Mouse (Mus musculus) layer of hippocampus, adult 9-11 months (tissue): Measurements from ENCODE around the gene Stum.
A peak's percentile ranks its signal among the peaks of the same experiment; 100 is the strongest.
"Not testable (repeated sequence)": the region's sequence is repeated elsewhere in the genome, so short reads cannot be mapped to it uniquely, and the experiment has no call there.

Experiments used
- DNase-seq: peaks from one replicate; pipeline ENCODE4 v3.0.0; 2022

The Stum gene

DNA sequence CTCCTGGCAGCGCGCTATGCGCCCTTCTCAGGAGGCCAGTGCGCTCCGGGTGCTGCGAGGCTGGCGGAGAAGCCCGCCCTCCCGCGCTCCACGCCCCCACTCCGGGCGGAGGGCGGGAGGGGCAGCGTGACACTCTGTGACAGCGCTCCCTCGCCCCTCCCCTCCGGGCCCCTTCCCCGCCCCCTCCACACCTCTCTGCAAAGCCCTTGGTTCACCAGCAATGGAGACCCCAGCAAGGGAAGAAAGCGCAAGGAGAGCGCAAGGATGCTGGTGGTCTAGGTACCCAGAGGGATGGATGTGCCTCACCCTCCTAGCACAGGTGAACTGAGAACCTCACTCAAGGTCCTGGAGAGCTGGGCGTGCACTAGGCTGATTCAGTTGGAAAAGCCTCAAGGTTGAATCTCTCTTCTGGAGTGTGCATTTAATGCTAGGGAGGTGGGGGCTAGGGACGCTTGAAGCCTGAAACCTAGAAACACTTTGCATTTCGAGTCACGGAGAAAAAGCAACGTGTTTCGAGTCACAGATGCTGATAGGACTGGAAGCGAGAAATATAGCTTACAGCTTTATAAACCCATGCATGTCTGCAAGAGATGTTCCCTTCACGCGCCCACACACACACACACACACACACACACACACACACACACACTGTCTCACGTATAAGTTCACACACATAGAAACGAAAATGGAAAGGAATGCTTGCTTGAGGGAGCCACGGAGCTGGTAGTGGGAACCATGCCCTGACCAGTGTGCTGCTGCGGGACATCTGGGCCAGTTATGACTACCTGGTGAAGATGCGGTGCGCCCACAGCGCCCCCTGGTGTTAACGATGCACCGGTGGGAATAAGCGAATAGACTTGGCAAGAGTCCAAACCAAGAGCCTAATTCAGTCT, at the start of gene Stum:
Gene Stum, minus strand, starts transcription at position 106 of the 893 bp plus-strand sequence.
- DNase-seq = peak; percentile 61

- no peak for DNase-seq
Measured at GRCm38 (mm10) chr1:180532671-180533070, 49.4 kb upstream of the Stum start.

DNA sequence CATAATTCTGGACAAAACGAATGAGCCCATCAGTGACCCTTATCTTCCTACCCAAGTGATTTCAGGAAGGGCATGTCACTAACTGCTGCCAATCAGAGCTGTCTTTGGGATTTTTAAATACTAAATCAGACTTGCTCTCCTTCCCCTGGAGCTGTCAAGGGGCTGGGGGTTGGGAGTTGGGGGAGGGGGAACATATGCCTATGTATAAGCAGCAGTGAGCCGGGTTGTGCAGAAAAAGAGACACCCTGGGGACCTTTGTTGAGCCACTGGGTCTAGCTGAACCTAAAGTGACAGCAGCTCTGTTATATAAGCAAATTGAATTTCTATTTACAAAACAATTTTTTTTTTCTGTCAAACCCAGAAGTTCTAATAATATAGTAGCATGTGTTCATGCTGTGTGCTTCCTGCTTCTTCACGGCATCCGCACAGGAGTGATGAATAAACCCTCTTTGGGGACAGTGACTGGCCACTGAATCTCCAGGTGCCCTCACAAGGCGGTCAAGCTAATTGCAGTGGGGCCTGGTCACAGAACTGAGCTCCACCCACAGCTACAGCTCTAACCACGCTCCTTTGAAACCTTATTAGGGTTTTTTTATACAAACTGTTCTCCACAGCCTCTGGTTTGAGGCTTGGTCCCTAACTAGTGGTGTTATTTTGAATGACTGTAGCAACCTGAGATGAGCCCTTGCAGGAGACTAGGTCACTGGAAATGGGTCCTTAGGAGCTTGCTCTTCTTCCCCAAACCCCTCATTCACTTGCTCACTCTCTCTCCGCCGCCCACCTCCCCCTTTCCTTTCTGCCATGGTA, 47.4 kb upstream of the Stum start:
- no peak for DNase-seq

DNA sequence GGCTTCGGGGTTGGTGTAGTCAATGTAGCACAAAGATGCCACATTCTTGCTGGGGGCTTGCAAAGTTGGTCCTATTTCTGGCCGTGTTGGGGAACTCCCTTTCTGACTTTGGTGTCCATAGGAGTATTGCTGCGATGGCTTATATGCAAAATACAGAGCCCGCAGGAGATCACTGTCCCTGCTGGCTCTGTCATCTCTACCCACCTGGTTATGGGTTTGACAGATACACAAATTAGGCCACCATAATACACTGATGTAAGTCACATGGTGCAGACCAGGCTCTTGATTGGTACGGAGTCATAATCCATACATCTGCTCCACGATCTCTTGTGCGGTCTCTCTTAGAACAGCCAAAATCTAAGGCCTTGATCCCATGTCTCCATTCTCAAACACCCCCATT, 46.5 kb upstream of the Stum start:
- no peak for DNase-seq

DNA sequence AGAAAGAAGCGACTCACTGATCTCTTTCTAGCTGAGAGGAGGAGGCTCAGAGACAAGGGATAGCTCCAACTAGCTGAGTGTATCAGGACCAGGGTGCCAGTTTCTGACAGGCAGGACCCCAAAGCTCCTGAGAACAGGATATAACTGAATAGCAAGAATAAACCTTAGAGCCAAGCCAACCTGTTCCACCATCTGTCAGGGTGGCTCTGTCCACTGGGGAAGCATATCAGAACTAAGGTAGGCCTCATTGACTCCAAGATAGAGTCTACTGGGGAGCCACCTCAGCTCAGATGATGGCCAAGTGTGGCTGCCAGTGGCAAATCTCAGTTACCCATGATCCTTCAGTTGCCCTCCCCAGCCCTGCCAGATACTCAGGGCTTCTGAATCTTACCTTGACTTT, 42.0 kb upstream of the Stum start:
- DNase-seq = no peak

DNA sequence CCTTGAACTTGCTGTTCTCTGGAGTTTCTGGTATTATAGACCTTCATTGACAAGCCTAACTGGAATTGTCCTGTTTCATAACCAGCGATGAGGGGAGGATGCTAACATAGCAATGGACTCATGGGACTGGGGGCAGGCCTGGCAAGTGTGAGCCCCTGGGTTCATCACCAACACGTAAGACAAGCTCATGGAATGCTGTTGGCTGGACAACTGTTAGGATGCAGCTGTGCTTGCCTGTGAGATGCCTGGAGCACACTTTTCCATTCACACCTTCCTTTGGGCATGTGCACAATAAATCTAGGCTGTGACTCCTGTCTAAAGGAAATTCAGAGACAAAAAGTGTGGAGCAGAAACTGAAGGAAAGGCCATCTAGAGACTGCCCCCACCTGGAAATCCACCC, 40.0 kb upstream of the Stum start:
- no peak for DNase-seq

DNA sequence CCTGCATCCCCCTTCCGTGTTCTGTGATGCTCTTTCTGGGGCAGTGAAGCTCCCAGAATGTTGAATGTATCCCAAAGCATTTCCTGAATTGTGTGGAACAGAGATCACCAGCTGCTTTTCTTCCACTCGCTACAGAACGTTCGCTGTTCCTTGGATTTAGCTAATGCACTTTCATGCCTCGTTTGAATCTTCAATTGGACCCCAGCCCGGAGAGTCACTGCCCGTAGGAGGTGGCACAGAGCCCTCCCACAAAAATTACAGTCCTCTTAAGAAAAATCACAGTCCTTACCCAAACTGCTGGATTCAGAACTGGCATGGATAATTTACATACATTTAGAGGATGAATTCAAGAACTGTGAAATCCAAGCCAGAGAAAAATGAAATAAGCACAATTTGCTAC, 36.9 kb upstream of the Stum start:
- peak; percentile 62 for DNase-seq

DNA sequence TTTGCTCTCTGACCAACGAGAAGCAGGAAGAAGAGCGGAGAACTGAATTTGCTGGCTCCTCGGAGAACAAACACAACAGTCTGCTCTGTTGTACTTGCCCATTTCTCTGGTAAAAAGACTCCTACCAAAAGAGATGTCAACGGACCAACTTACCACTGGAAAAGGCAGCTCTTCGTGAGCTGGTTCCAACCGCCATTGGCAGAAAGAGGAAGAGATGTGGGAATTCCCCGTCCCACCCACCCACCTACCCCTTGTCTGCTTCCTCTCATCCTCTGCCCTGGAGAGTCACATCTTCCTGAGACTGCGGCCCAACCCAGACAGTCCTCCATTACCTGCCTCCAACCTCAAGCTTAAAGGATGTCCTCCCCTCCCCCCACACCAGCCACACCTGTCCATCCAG, 36.2 kb upstream of the Stum start:
- DNase-seq = no peak

GRCm38 (mm10) chr1:180518899-180519298, 35.6 kb upstream of the Stum start:
- DNase-seq = not testable (repeated sequence)

DNA sequence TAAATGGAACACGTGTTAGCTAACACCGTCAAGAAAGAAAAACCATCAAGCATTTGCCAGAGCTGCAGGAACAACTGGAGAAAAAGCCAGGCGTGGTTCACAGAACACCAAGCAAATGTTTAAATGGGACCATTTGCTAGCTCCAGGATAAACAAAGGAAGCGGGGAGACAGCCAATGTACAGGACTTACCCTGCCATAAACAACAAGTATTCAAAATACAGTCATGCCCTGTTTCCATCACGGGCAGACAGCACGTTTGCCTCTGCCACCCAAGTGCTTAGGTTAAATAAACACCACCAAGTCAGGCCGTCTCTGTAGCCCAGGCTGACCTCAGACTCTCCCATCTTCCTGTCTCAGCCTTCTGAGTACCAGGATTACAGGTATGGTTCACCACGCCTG, 35.1 kb upstream of the Stum start:
- no peak for DNase-seq

DNA sequence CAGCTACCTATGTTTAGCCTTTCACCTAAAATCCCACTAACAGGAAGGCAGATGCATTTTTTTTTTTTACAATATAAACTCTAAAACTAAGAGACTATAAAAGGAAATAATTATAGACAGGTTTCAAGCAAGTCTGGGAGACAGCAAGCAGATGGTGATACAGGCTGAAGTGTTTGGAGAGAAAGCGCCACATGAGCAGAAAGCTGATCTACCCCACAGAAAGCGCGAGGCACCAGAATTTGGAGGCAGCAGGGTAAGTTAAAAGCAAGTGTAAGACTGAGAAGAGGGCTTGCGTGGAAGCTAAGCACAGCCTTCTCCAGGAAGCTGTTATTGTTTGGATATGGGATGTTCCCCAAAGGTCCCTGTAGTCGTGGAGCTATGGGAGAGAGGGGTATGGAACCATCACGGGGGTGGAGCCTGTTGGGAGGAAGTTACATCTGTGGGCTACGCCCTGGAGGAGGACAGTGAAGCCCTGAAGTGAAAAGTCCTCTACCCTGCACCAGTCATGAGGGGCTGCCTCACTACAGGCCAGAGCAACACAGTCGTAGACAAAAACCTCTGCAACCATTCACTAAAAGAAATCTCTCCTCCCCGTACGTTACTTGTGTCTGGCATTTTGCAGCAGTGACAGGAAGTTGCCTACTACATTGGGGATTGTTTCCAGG, 34.2 kb upstream of the Stum start:
- peak; percentile 53 for DNase-seq

GRCm38 (mm10) chr1:180514077-180514476, 30.8 kb upstream of the Stum start:
- no peak for DNase-seq

DNA sequence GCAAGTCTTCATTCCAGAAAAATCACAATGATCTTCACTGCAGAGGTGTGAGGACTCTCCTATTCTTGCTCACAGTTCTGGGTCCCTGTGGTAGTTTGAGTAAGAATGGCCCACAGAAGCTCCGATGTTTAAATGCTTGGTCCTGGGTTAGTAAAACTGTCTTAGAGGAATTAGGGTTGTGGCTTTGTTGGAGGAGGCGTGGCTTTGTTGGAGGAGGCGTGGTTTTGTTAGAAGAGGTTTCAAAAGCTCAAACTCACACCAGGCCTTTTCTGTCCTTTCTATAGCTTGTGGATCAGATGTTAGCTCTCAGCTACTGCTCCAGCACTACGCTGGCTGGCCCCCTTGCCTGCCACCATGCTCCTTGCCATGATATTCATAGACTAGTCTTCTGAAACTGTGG, 27.6 kb upstream of the Stum start:
- DNase-seq = no peak

DNA sequence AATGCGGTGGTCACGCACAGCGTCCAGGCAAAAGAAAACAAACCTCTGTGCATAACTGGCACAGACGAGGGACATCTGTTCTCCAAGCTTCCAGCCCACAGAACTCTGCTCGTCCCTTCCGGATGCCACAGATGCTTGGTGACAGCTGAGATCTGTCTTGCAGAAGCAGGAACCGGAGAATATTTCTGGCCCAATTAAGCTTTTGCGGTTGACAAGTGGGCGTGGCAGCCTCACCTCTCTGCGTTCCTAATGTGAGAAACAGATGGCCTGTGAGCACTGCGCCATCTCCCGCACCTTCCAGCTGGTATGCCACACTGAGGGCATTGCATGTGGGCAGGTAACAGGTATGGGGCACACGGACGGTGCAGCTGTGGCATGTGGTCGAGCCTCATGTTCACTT, 27.1 kb upstream of the Stum start:
- DNase-seq = peak; percentile 71

DNA sequence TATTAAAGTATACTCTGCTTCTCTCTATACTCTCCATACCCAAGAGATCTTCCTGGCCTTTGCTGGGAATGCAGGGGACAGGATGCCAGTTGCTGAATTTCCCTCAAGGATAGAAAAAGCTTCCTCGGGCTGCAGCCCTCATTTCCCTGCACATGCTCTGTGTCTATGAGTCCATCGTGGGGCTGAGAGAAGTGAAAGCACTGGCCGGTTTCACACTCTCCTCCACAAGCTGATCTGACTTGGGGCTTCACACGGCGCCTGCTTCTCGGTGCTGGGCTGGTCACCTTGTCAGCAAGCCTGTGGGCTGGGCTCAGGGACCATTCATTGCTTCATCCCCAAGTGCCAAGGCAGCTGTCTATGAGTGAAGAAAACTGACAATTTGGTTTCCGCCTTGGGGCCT, 25.4 kb upstream of the Stum start:
- no peak for DNase-seq

DNA sequence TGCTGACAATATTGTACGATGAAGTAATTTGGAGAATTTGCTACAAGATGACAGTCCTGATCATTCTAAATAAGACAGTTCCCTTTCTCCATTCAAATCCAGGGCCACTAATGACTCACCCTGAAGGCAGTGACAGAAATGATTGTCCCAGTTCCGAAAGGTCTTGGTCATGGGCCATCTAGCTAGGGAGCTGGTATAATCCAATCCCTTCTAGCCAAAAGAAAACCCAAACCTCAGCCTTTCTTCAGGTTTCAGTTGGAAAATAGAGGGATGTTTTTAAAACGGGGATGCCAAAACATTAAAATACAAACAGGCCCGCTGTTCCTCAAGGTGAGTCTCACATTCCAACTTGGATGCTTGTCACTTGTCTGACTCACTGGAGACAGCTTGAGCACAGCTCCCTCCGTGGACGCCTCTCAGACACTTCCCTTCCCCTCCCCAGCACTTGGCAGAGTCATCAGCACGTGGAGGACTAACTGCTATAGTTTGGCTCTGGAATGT, 24.0 kb upstream of the Stum start:
- DNase-seq = peak; percentile 67

DNA sequence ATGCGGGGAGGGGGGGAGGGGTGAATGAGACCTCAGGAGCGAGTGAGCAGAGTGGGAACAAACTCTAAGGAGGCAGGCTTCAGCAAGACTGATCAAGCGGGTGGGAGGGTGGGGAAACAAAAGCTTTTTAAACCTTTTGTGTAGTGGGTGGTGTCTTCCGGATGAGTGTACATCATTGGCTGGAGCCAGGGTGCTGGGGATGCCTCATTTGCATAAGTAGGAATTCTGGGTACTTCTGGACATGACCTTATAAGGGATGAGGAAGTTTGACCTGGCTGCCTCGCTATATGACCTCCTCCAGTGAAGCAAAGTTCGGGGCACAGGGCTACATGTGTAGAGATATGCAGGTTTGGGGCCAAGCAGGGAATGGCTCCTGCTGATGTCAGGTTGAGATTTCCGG, 23.0 kb upstream of the Stum start:
- no peak for DNase-seq

DNA sequence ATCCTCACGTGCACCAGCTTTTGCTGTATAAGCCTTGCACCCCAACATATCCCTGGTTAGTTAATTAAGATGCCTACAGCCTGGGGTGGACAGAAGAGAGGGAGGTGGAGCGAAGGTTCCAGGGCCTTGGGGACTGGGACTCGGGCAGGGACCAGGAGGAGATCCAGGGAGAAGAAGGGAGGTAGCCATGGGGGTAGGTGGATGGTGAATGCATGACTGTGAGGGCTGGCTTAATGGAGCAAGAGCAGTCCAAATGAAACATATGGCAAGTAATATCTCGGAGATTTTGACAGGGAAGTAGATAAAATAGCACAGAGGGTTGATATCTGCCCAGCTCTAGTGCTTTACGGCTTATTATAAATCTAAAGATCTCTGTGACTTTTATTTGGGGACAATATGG, 21.6 kb upstream of the Stum start:
- DNase-seq = no peak

GRCm38 (mm10) chr1:180503484-180503883, 20.2 kb upstream of the Stum start:
- no peak for DNase-seq

DNA sequence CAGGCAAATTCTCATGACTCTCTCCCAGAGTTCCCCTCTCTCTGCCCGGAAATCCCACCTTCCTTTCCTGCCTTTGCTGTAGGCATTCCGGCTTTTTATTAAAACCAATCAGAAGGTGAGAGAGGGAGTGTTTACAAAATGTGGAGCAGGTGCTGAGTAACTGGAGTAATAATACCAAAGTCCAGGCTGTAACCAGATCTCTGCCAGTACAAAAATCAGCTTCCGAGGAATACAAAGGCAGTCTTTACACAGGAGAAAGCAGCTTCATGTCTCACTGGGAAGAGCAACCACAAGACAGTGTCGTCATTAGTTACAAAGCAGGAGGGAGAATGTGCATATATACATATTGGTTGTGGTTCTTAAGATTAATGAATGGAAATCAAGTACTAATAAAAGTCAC, 19.3 kb upstream of the Stum start:
- no peak for DNase-seq

- no peak for DNase-seq
Measured at GRCm38 (mm10) chr1:180500641-180501040, 17.3 kb upstream of the Stum start.

- no peak for DNase-seq
Measured at GRCm38 (mm10) chr1:180500218-180500617, 16.9 kb upstream of the Stum start.

- no peak for DNase-seq
Measured at GRCm38 (mm10) chr1:180499766-180500165, 16.5 kb upstream of the Stum start.
